Mouse (Mus musculus) large intestine, adult 2 months (tissue): ENCODE data around the gene Fbxw18. TPM values are rescaled to one million over a fixed set of nuclear protein-coding genes. Genes with fewer than 3 reads are reported as not detected.
"Not testable (repeated sequence)": the region's sequence is repeated elsewhere in the genome, so short reads cannot be mapped to it uniquely, and the experiment has no call there.

ENCODE experiments used
- DNase-seq: peaks from one replicate; pipeline ENCODE4 v3.0.0-alpha.2; 2012; ENCODE audit warnings: low read depth, low spot score
- WGBS: fragments of 180-500 bp; shearing (Covaris S2); methylation state at CpG from one replicate; pipeline ENCODE4 v1.1.7; 2018; 5-methylcytosine and 5-hydroxymethylcytosine counted together
- polyA plus RNA-seq: library from polyadenylated mRNA; depleted of rRNA; stranded (reverse); fragments of >200 nt; gene quantifications from 2 replicates; pipeline ENCODE4 v1.2.3, GENCODE M21; 2012; rRNA removed

Gene Fbxw18
- not detected in 2 replicates for polyA plus RNA-seq

- not testable (repeated sequence) for DNase-seq
- WGBS: 68% methylated on average over 4 of the region's 4 CpGs
Measured at GRCm38 (mm10) chr9:109702600-109702999, at the start of gene Fbxw18. Fbxw18 (minus strand) TSS chr9:109702700.

GRCm38 (mm10) chr9:109745989-109746388 is 43.5 kb upstream of the Fbxw18 start, which contains the start of gene Fbxw26:
Fbxw26 (minus strand) TSS chr9:109746089.
- DNase-seq: not testable (repeated sequence)
- WGBS: 81% methylated on average over 3 of the region's 3 CpGs

- DNase-seq: peak; percentile 2
Measured at GRCm38 (mm10) chr9:109685299-109685698, 17.2 kb downstream of the Fbxw18 start.

GRCm38 (mm10) chr9:109664552-109664951 is 37.9 kb downstream of the Fbxw18 start, which contains the start of gene Fbxw25:
Fbxw25 (minus strand) TSS chr9:109664652.
- not testable (repeated sequence) for DNase-seq
- WGBS: 56% methylated on average over 2 of the region's 2 CpGs

More at GRCm38 (mm10) chr9:109685299-109685698, 17.2 kb downstream of the Fbxw18 start:
- 3% methylated on average over 1 of the region's 1 CpGs for WGBS

Other genes with a start within 250 kb of the Fbxw18 start
- not detected in 2 replicates for gene Fbxw19, start 206.8 kb downstream of the Fbxw18 start, polyA plus RNA-seq
- not detected in 2 replicates for gene Fbxw15, start 134.4 kb downstream of the Fbxw18 start, polyA plus RNA-seq
- not detected in 2 replicates for gene Fbxw24, start 76.6 kb downstream of the Fbxw18 start, polyA plus RNA-seq
- gene Fbxw25, start 38.0 kb downstream of the Fbxw18 start, polyA plus RNA-seq: not detected in 2 replicates
- not detected in 2 replicates for gene Fbxw26, start 43.4 kb upstream of the Fbxw18 start, polyA plus RNA-seq
- gene Fbxw27, start 88.0 kb upstream of the Fbxw18 start, polyA plus RNA-seq: not detected in 2 replicates
- gene Spink8, start 109.6 kb upstream of the Fbxw18 start, polyA plus RNA-seq: 1.0 TPM in 1 of 2 replicates, not detected in the other
- 31.9 and 40.8 TPM in 2 replicates for gene Nme6, start 130.0 kb upstream of the Fbxw18 start, polyA plus RNA-seq
- 0.11 and 0.33 TPM in 2 replicates for gene Camp, start 146.9 kb upstream of the Fbxw18 start, polyA plus RNA-seq
- 13.8 and 18.0 TPM in 2 replicates for gene Cdc25a, start 172.9 kb upstream of the Fbxw18 start, polyA plus RNA-seq
- gene Map4, start 228.8 kb upstream of the Fbxw18 start, polyA plus RNA-seq: 117 and 129 TPM in 2 replicates